Mouse (Mus musculus): Measurements from ENCODE around the gene Gtf3c2.
A peak's percentile ranks its signal among the peaks of the same experiment; 100 is the strongest.

Gene Gtf3c2

DNA sequence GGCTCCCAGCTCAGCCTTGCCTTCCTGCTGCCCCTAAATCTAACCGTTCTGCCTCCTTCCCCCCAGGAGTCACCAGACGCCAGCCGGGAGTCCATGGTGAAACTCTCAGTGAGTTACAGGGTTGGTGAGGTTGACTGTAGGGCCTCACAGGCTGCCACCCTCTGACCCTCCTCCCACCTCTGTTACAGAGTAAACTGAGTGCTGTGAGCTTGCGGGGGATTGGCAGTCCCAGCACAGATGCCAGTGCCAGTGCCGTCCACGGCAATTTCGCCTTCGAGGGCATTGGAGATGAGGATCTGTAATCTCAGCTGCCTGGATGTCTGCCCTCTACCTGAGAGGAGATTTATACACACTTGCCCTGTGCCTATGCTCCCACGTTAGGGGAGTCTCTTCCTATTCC is 18.2 kb upstream of the Gtf3c2 start:
- no peak for DNase-seq (ENCODE audit: extremely low spot score)

DNA sequence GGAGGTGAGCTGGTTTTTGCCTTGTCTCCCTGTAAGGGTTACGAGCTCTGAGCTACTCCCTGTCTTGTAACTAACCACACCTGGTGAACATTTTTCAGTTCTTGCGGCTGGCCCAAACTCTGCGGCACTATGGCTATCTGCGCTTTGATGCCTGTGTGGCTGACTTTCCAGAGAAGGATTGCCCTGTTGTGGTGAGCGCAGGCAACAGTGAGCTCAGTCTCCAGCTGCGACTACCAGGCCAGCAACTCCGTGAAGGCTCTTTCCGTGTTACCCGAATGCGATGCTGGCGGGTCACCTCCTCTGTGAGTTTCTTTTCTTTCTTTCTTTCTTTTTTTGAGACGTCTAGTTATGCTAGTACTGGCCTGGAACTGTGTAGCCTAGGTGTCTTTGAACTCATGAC is 17.1 kb upstream of the Gtf3c2 start:
- no peak for DNase-seq (ENCODE audit: extremely low spot score)

DNA sequence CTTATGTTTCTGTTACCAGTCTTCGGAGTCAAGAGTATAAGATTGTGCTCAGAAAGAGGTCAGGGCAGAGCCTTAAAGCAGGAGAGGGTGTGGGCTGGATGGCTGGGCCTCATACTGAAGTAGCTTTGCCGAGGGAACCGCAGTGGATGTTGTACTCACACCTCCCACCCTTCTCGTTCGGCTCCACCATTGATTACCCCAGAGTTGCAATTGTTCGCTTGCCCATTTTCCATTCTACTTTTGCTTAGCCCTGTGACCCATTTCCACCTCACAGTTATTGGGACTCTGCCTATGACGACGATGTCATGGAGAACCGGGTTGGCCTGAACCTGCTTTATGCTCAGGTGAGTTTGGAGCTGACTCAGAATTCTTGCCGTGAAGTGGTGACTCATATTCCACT is 16.3 kb upstream of the Gtf3c2 start:
- DNase-seq (ENCODE audit: extremely low spot score) = no peak

DNA sequence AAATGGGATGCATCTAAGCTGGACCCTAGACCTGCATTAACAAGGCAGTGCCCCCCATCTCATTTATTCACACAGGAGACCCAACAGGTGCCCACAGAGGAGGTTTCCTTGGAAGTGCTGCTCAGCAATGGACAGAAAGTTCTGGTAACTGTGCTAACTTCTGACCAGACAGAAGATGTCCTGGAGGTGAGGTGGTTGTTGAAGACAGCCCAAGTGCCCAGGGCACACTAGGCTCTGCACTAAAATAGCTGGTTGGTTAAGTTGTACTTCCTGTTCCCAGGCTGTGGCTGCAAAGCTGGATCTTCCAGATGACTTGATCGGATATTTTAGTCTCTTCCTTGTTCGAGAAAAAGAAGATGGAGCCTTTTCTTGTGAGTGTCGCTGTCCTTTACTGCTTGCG is 15.7 kb upstream of the Gtf3c2 start:
- no peak for DNase-seq (ENCODE audit: extremely low spot score)

DNA sequence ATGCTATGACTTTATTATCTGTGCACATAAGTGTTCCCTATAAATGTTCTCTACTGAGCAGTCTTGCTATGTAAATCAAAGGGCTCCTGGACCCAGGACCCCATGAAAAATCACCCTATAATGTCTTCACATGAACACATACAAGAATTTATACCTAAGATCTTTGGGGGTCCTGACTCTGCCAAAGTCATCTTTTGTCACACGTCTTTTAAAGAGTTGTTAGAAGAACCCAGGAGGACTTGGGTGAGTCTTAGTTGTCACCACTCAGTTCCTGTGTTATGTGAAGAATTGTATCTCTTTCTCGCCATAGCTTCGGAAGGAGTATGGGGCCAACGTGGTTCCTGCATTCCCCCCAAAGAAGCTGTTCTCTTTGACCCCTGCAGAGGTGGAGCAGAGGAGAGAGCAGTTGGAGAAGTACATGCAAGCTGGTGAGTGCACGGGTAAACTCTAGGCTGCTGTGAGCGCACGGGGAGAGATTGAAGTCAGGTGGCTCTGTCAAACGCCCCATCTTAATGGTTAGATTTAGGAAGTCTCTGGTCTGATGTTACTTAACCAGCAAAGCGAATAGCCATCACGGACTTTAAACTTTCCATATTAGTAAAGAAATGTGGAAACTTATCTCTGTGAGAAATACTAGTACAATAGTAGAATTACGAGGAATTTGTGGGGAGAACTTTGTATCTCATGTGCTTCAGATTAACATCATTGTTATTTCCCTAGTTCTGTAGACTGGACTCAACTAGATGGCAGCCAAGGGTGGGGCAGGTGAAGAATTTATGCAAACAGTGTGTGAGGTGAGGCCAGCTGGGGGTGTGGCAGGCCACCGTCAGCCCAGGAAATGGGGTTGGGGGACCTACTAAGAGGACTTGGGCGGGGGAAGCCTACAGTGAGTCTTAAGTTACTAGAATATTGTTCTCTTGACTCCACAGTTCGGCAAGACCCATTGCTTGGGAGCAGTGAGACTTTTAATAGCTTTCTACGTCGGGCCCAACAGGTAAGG is 14.8 kb upstream of the Gtf3c2 start:
- DNase-seq (ENCODE audit: extremely low spot score) = no peak

DNA sequence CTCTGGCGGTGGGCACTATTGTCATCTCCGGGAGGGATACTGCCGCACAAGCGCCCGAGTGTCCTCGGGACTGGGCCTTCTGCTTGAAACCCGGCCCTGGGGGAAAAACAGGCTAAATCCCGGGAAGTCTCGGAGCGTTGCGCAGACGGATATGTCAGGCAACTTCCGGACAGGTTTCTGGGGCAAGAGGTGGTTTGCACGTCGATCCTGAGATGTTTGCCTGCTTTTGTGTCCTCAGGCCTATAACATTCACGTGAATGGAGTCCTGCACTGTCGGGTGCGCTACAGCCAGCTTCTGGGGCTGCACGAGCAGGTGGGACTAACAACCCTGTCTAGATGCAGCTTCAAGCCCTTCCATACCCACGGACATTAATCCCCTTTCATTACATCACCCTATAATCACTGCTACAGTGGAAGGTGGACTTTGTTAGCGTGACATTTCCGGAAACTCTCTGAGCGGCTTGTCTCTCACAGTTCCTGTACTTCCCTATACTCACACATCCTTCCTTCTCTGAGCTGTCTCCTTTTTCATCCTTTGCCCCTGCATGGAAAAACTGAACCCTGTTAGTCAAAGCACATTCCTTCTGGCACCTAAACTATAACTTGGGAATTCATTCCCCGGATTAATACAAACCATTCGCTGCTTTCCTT is 13.8 kb upstream of the Gtf3c2 start:
- DNase-seq (ENCODE audit: extremely low spot score) = no peak

DNA sequence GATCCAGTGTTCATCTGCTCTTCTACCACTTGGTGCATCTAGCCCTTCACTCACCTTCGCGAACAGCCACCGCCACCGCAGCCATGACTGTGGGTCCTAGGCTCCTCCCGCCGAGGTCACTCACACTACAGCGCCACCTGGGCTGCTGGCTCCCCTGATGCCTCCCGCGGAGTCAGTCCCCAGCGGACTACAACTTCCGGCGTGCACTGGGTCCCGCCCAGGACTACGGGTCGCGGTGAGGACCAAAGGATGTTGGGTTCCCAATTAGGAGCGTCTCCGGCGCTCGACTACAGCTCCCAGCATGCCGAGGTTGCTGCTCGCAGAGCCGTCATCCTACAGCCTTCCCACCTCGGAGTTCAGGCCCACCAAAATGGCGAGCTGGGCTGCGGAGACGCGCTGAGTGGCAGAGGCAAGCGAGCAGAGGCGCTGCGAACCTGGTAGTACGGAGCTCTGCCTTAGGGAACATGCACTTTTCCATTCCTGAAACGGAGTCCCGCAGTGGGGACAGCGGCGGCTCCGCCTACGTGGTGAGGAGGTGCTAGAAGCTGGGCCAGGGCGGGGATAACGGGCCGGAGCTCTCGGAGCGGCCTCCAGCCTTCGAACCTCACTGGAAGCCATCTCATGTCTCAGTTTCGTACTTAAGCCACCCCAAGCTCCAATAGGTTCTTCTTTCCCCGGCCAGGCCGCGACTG is 13.1 kb upstream of the Gtf3c2 start, which contains the start of the genes Snx17 and Eif2b4:
Snx17 (plus strand) TSS at position 289 of the 692 bp plus-strand sequence.
Eif2b4 (minus strand) TSS at position 492 of the 692 bp plus-strand sequence.
- peak; percentile 99 for DNase-seq (ENCODE audit: extremely low spot score)

DNA sequence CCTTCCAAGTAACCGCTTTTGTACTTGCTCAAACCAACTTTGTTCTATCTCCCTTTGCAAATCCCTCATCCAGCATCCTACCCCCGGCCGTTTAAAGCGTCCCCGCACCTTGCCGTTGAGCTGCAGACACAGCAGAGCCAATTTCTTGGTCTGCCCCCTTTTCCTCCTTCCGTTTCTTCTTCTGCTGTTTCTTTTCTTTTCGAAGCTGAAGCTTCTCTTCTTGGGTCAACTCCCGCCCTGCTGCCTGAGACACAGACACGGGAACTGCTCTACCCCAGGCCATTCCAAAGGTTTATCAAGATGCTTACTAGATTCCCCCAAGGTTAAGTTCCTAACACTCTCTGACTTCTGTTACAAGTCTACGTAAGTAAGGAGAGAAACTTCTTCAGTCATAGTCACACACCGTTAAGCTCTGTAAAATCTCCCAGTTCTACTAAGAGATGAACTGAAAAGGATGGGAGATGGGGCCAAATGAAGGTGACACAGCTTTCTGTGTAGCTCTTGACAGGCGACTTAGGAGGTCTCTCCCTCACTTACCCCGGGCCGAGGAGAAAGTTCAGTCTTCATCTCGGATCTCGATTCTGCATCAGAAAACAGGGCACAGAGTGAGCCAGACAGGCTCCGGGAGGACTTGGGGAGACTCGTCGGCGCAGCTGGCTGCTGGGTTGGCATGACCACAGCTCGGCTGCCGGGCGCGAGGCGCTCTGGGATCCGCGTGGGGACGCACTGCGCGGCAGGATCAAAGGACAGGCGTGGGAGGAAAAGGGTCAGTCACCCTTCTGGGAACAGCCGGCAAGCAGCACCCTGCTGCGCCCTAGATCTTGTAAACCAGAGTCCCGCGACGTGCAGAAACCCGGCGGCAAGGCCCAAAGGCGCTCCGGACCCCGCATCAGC is 12.3 kb upstream of the Gtf3c2 start:
- no peak for DNase-seq (ENCODE audit: extremely low spot score)

DNA sequence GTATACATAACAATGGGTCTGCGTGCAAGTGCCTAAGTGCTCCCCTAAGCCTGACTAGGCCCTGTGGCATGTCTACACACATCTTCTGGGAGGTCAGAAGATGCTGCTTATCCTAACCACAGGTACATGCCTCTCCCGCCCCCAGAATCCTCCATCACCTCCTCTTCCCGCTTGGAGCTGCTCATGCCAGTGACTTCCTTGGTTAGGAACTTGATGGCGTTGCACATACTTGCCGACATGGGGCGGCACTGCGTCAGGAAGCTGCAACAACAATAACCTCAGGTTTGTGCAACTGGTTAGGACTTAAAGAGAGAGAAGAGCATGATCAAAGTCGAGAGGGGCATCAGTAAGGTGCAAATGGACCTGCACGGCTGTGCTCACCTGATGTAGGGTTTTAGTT is 10.3 kb upstream of the Gtf3c2 start:
- DNase-seq (ENCODE audit: extremely low spot score) = no peak

DNA sequence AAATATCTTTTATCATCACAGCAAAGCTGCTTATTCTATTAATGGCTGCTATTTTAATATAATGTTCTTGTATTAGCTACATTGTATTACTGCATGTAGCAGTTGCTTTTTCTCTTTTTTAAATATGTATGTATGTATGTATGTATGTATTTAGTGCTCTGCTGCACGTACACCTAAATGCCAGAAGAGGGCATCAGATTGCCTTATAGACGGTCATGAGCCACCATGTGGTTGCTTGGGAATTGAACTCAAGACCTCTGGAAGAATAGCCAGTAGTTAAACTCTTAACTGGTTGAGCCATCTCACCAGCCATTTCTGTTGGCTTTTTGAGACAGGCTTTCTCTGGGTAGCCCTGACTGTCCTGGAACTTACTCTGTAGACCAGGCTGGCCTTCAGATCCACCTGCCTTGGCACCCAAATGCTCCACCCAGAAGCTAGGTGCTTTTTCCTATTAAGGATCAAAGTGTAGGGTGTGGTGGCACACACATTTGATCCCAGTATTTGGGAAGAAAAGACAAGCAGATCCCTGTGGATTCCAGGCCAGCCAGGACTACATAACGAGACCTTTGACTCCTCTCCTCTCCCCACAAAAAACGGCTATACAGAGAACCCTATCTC is 8.4 kb upstream of the Gtf3c2 start:
- DNase-seq (ENCODE audit: extremely low spot score) = no peak

DNA sequence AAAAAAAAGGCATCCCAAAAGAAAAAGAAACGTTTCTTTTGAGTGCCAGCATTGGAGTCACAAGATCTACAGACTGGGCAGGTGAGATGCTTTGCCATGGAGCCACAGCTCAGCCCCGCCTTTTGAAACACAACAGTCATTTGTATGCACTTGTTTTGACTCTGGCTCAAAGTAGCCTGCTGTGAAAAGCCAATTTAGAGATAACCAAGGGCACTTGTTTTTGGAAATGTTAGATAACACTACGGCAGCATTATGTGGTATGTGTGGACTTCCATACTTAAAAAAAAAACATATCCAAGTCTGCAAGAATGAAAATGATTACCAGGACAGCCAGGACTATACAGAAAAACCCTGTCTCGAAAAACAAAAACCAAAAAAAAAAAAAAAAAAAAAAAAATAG is 3.7 kb upstream of the Gtf3c2 start:
- DNase-seq (ENCODE audit: extremely low spot score) = no peak

DNA sequence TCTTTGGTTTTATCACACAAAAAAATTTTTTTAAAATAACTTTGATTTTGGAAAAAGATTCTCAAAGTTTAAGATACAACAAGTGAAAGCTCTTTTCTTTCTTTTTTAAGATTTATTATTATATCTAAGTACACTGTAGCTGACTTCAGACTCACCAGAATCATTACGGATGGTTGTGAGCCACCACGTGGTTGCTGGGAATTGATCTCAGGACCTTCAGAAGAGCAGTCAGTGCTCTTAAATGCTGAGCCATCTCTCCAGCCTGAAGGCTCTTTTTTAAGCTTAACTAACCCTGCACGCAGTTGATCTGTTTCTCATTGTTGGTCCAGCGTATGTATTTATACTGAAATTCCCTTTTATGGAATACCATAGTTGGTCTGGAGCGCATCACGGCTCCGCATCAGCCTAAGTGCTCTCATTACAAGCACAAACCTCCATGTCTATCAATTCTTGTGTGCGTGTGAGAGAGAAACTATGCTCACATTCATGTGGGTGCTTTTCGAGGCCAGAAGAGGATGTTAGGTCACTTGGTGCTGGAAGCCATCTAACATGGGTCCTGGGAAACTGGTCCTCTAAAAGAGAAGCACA is 1.3 kb upstream of the Gtf3c2 start:
- DNase-seq (ENCODE audit: extremely low spot score) = no peak

DNA sequence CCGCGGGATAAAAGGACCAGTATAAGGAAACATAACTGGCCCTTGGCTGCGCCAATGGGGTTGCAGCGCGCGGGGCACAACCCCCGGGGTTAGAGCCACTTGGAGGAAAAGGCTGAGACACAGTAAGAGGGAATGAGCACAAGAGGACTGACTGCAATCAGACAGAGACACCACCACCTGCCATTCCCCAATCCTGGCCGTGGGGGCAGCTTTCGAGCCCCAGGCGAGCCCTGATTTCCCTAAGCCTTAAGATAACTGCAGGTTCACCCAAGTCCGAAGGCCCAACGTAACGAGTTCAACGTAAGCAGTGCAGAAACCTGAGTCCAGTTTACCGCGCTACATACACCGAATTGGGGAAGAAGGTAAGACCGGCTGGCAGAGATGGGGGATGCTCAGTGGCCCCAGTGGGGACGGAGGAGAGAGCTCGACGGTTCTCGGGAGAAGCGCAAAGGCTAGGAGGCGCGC is 611 bp downstream of the Gtf3c2 start:
- peak; percentile 43 for DNase-seq (ENCODE audit: extremely low spot score)

DNA sequence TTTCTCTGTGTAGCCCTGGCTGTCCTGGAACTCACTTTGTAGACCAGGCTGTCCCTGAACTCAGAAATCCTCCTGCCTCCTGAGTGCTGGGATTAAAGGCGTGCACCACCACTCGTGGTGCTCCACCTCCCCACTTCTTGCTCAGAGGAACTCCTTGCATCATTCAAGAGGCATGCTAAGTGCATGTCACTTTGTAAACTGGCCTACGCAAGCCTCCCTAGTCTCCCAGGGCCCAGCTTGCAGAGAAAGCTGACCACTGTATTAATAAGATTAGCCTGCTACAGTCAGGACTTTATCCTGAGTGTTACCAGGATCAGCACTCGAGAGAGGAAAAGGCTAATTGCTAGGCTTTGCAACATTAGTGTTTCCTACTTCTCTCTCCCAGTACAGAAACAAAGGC is 11.3 kb downstream of the Gtf3c2 start:
- no peak for DNase-seq (ENCODE audit: extremely low spot score)

DNA sequence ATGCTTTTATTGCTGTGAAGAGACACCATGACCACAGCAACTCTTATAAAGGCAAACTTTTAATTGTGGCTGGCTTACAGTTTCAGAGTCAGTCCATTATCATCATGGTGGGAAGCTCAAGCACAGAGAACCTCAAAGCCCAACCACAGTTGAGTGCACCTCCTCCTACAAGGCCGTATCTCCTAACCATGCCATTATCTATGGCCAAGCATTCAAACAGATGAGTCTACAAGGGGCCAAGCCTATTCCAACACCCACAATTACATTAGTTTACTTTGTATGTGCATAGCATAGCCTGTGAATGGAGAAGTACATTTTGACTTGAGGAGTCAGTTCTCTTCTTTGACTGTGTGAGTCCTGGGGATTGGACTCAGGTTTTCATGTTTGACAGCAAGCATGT is 15.1 kb downstream of the Gtf3c2 start:
- no peak for DNase-seq (ENCODE audit: extremely low spot score)

DNA sequence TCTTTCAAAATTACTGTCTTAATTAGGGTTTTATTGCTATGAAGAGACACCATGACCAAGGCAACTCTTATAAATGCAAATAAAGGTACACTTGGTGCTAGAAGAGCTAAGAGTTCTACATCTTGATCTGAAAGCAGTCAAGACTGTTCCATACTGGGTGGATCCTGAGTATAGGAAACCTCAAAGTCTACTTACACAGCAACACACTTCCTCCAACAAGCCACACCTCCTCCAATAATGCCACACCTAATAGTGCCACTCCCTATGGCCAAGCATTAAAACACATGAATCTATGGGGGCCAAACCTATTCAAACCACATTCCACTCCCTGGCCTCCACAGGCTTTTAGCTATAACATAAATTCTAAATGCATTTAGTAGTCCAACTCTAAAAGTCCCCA is 17.5 kb downstream of the Gtf3c2 start:
- no peak for DNase-seq (ENCODE audit: extremely low spot score)

DNA sequence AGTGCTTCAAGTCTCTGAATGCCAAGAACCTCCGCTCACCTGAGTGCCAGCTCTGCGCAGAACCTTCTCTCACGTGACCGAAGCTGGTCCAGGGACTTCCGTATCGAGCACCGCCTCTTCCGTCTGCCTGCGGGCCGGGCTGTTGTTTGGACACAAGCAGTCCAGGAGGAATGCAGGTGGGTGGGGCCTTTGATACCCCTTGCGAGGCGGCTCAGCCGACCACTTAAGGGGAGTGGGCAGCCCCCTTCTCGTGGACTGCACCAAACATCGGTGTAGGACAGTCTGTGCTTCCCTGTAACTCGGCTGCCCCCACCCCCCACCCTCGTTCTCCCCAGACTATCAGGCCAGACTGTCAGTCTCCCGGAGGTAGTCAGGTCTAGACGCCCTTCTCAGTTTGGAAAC is 25.8 kb downstream of the Gtf3c2 start, which contains the start of gene Mpv17:
Mpv17 (minus strand) TSS at position 100 of the 402 bp plus-strand sequence.
- peak; percentile 82 for DNase-seq (ENCODE audit: extremely low spot score)

DNA sequence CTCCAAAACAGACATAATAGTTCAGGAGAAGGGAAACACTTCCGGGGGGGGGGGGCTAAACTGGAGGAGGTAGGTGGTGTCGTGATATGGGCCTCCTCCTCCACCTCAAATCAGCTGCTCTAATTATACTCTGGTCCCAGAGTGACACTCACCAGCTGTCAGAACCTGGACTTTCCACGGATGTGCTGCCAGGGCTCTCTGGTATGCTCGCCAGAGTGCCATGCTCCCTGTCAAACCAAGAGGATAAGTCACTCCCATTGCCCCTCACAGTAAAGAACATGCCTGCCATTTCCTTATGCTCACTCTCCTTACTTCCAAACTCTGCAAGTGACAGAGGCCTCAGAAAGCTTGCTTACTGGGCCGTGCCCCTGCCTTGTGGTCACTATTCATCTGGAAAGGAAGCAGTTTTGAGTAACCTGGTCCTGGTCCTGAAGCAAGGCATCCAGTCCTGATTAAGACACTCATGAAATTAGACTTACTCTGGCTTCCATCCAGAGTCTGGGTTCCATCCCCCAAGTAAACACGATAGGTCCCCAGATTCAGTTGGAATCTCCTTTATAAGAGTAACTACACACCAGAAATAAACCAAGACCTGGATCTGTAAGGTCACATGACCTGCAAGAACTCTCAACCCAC is 26.3 kb downstream of the Gtf3c2 start:
- no peak for DNase-seq (ENCODE audit: extremely low spot score)

DNA sequence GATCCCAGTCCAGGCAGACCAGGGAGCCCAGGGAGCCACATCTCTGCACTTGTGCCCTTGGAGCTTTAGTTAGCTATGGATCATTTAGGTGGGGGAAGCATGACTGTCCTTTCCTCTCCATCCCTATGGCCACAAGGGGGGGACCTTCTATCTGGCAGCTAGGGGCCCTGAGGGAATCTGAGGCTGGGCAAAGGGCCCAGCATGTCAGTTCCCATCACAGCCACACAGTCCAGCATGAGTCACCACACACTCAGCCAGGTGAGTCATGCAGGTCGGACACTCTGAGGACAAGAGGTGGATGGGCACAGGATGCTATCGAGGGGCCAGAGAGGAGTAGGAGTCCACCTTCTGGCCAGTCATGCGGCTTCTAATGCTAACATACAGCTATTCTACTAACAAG is 28.2 kb downstream of the Gtf3c2 start:
- no peak for DNase-seq (ENCODE audit: extremely low spot score)

DNA sequence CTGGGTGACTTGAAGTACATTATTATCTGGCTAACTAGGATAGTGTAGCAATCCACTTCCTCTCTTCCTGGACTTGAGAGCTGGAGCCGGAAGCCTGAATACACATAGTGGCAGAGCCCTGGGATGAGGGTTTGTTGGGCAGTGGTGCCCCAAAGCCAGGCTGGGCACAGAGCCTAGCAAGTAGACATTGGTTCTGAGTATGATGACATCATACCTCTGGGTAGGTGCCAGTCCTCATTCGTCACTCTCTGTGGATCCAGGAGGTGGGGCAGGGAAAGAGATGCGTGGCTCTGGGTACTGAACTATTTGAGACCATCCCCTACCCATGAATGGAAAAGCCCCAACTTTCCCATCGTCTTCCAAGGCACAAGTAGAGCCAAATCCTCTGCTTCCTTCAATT is 30.2 kb downstream of the Gtf3c2 start:
- no peak for DNase-seq (ENCODE audit: extremely low spot score)

Data from embryo, embryonic 9.5 days (tissue).